Mouse (Mus musculus) B cell, adult (primary cell): Measurements from ENCODE around the gene Vdac1. TPM values are rescaled to one million over a fixed set of nuclear protein-coding genes. Genes with fewer than 3 reads are reported as not detected.

Source experiments
- total RNA-seq: library from RNA; stranded (reverse); gene quantifications from 4 replicates; pipeline ENCODE4 v1.2.4, GENCODE M21; 2023; ENCODE audit not compliant: inconsistent age

Gene Vdac1
- total RNA-seq: 49.5 to 54.1 TPM (median 51.4 TPM) in 4 replicates

GRCm38 (mm10) chr11:52360471-52361277, at the start of gene Vdac1:
Gene Vdac1, plus strand, starts transcription at chr11:52360860.

GRCm38 (mm10) chr11:52395940-52396596, 35.4 kb downstream of the Vdac1 start, which contains the start of gene 9530068E07Rik:
Gene 9530068E07Rik, plus strand, starts transcription at chr11:52396428.

Other genes starting within 250 kb of the Vdac1 start
- not detected in 4 replicates for gene Olfr1373, start 215.3 kb upstream of the Vdac1 start, total RNA-seq
- not detected in 4 replicates for gene Olfr1371, start 146.9 kb upstream of the Vdac1 start, total RNA-seq
- gene Skp1a, start 128.9 kb upstream of the Vdac1 start, total RNA-seq: 127 to 157 TPM (median 145 TPM) in 4 replicates
- 2.4 to 4.4 TPM (median 3.0 TPM) in 4 replicates for gene Tcf7, start 77.8 kb upstream of the Vdac1 start, total RNA-seq
- gene 9530068E07Rik, start 35.6 kb downstream of the Vdac1 start, total RNA-seq: 47.6 to 54.8 TPM (median 54.0 TPM) in 4 replicates